Mouse (Mus musculus) midbrain, embryonic 14.5 days (tissue): ENCODE results near the gene Noct. TPM values are rescaled to one million over a fixed set of nuclear protein-coding genes. Genes with fewer than 3 reads are reported as not detected.

ENCODE experiments used
- ATAC-seq: fragments of 200-750 bp; cut with Nextera tagmentation; 2 replicates; pipeline ENCODE4 v1.8.0; 2017; ENCODE audit warnings: moderate number of reproducible peaks, moderate library complexity; ENCODE audit not compliant: low FRiP score, low TSS enrichment
- DNase-seq: peaks from one replicate; pipeline ENCODE4 v3.0.0-alpha.2; 2015
- H3K27ac ChIP-seq: fragments of 300-500 bp; sonication (generic); replicated peaks from 2 replicates; pipeline ENCODE4 v1.5.1; 2014; ENCODE audit warnings: mild to moderate bottlenecking, low read depth, low read length, moderate library complexity
- H3K27me3 ChIP-seq: fragments of 300-500 bp; sonication (generic); 2 replicates; pipeline ENCODE4 v1.6.1; 2014; ENCODE audit warnings: low read length, control low read depth, mixed read lengths; ENCODE audit not compliant: control insufficient read depth, insufficient read depth
- H3K36me3 ChIP-seq: fragments of 300-500 bp; sonication (generic); 2 replicates; pipeline ENCODE4 v1.6.1; 2014; ENCODE audit warnings: low read length, control low read depth; ENCODE audit not compliant: control insufficient read depth, insufficient read depth
- H3K4me1 ChIP-seq: fragments of 300-500 bp; sonication (generic); 2 replicates; pipeline ENCODE4 v1.6.1; 2014; ENCODE audit warnings: mild to moderate bottlenecking, antibody characterized with exemption, low read length, control low read depth; ENCODE audit not compliant: control insufficient read depth, insufficient read depth
- H3K4me2 ChIP-seq: fragments of 300-500 bp; sonication (generic); 2 replicates; pipeline ENCODE4 v1.6.1; 2014; ENCODE audit warnings: mild to moderate bottlenecking, low read length, moderate library complexity
- H3K4me3 ChIP-seq: fragments of 300-500 bp; sonication (generic); replicated peaks from 2 replicates; pipeline ENCODE4 v1.5.1; 2014; ENCODE audit warnings: low read depth, low read length
- H3K9ac ChIP-seq: fragments of 300-500 bp; sonication (generic); replicated peaks from 2 replicates; pipeline ENCODE4 v1.6.1; 2014; ENCODE audit warnings: mild to moderate bottlenecking, low read length, moderate library complexity
- H3K9me3 ChIP-seq: fragments of 300-500 bp; sonication (generic); 2 replicates; pipeline ENCODE4 v1.6.1; 2016; ENCODE audit warnings: low read length, control low read depth, mixed read lengths; ENCODE audit not compliant: control insufficient read depth
- WGBS: fragments of 180-500 bp; shearing (Covaris S2); extraction: QIAGEN DNeasy Blood & Tissue Kit; methylation state at CpG from one replicate; pipeline ENCODE4 v1.1.7; 2014; 5-methylcytosine and 5-hydroxymethylcytosine counted together
- polyA plus RNA-seq: library from polyadenylated mRNA; unstranded; fragments of >200 nt; fragmentation: Nextera tagmentation; extraction: Ambion mirVana; gene quantifications from 2 replicates; pipeline ENCODE4 v1.2.1, GENCODE M21; 2014

Gene Noct
- polyA plus RNA-seq, 1 experiment from 2014 or later: 31.7 TPM

DNA sequence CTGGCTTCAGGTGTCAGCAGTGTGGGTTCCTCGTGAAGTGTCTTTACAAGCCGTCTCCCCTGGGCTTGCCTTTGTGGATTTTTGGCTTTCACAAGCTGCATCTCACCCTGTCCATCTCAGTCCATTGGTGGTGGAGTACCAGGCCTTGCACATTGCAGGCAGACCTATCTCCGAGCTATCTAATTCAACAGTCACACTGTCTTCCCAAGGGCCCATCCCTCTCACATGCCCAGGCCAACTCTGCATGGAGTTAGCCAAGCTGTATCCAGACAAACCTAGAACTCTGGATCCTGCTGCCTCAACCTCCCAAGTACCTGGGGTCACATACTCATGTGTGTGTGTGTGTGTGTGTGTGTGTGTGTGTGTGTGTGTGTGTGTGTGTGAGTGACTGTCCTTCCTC, 15.3 kb downstream of the Noct start:
- Histone ChIP-seq H3K9me3 (no peaks in the 10 kb centered on the region), H3K36me3 (peaks cover 4% of the 10 kb centered on the region; the same call in 1 of the 2 replicates), H3K4me2 (no peak overlapping the region), H3K27ac (no peak overlapping the region), H3K27me3 (no peaks in the 10 kb centered on the region), H3K4me1 (no peaks in the 10 kb centered on the region), H3K9ac (no peak overlapping the region), H3K4me3 (no peak overlapping the region)
- no peak for ATAC-seq
- 95% methylated on average over 3 of the region's 3 CpGs for WGBS
- DNase-seq: no peak

GRCm38 (mm10) chr3:51247704-51248103, 23.5 kb downstream of the Noct start:
- 91% methylated on average over 16 of the region's 16 CpGs for WGBS
- H3K36me3 ChIP-seq: peaks cover 37% of the 10 kb centered on the region

DNA sequence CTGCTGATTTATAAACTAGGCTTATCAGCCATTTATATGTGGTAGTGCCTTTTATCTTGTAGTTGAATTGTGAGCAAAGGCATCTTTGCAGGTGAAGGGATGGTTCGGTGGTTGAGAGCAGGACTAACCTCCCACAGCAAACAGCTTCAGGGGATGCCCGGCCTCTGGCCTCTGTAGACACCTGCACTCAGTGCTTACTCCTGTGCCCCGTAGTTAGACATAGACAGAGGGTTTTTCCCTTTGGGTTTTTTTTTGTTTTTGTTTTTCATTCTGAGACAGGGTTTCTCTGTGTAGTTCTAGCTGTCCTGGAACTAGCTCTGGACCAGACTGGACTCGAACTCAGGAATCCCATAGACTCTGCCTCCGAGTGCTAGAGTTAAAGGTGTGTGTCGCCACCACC, 24.4 kb downstream of the Noct start:
- Histone ChIP-seq H3K9ac (no peak overlapping the region), H3K4me2 (no peak overlapping the region), H3K36me3 (peaks cover 45% of the 10 kb centered on the region), H3K9me3 (no peaks in the 10 kb centered on the region), H3K4me3 (no peak overlapping the region), H3K27ac (no peak overlapping the region), H3K27me3 (no peaks in the 10 kb centered on the region), H3K4me1 (no peaks in the 10 kb centered on the region)
- no peak for ATAC-seq
- 96% methylated on average over 6 of the region's 6 CpGs for WGBS
- no peak for DNase-seq

More at GRCm38 (mm10) chr3:51247704-51248103, 23.5 kb downstream of the Noct start:
- Histone ChIP-seq H3K4me2 (no peak overlapping the region), H3K9me3 (no peaks in the 10 kb centered on the region), H3K4me3 (no peak overlapping the region), H3K4me1 (no peaks in the 10 kb centered on the region), H3K27me3 (no peaks in the 10 kb centered on the region), H3K9ac (no peak overlapping the region), H3K27ac (no peak overlapping the region)
- no peak for DNase-seq
- ATAC-seq: no peak

DNA sequence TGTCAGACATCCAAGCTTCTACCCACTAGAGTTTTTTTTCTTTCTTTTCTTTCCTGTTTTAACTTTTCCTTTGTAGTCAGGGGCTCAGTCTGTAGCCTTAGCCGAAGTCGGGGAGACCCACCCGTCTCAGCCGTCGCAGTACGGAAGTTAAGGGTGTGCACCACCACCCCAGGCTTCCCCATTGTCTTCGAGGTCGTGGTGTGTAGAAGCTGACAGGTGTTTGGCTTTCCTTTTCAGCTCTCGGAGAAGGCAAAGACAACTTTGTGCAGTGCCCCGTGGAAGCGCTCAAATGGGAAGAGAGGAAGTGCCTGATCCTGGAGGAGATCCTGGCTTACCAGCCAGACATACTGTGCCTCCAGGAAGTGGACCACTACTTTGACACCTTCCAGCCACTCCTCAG, 25.2 kb downstream of the Noct start:
- ATAC-seq (no peak), DNase-seq (no peak)
- no peaks in the 10 kb centered on the region for H3K4me1 ChIP-seq
- H3K9ac ChIP-seq: no peak overlapping the region
- no peaks in the 10 kb centered on the region for H3K27me3 ChIP-seq
- H3K27ac ChIP-seq: no peak overlapping the region
- peaks cover 54% of the 10 kb centered on the region for H3K36me3 ChIP-seq
- 89% methylated on average over 11 of the region's 11 CpGs for WGBS
- no peak overlapping the region for H3K4me2 ChIP-seq
- no peaks in the 10 kb centered on the region for H3K9me3 ChIP-seq
- H3K4me3 ChIP-seq: no peak overlapping the region

DNA sequence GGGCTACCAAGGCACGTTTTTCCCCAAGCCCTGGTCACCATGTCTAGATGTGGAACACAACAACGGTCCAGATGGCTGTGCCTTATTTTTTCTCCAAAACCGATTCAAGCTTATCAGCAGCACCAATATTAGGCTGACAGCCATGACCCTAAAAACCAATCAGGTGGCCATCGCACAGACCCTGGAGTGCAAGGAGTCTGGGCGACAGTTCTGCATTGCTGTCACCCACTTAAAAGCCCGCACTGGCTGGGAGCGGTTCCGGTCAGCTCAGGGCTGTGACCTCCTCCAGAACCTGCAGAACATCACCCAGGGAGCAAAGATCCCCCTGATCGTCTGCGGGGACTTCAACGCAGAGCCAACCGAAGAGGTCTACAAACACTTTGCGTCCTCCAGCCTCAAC, 25.6 kb downstream of the Noct start:
- Histone ChIP-seq H3K4me1 (no peaks in the 10 kb centered on the region), H3K4me3 (no peak overlapping the region), H3K9ac (no peak overlapping the region), H3K36me3 (peaks cover 58% of the 10 kb centered on the region), H3K9me3 (no peaks in the 10 kb centered on the region), H3K4me2 (no peak overlapping the region), H3K27ac (no peak overlapping the region), H3K27me3 (no peaks in the 10 kb centered on the region)
- 95% methylated on average over 13 of the region's 13 CpGs for WGBS
- DNase-seq: no peak
- no peak for ATAC-seq

DNA sequence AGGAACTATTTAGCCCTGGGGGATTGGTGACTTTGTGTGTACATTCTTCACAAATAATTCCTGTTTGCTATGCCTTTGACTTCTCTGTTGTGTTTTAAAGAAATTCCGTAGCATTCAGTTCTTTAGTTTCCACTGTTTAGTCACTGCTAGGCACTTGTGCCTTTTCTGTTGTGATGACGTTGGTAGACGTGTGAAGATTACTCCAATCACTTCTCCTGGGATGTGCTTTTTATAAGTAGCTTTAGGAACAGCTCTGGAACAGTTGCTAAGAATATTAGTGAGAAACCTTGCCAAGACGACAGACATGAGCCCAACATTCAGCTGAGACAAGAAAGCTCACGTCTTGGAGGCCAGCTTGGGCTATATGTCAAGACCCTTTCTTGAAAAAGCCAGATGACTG, 26.8 kb downstream of the Noct start:
- Histone ChIP-seq H3K4me1 (no peaks in the 10 kb centered on the region), H3K9ac (no peak overlapping the region), H3K27me3 (no peaks in the 10 kb centered on the region), H3K4me3 (no peak overlapping the region), H3K9me3 (no peaks in the 10 kb centered on the region), H3K27ac (no peak overlapping the region), H3K4me2 (no peak overlapping the region), H3K36me3 (peaks cover 68% of the 10 kb centered on the region)
- DNase-seq: no peak
- ATAC-seq: no peak
- WGBS: 84% methylated on average over 5 of the region's 5 CpGs

DNA sequence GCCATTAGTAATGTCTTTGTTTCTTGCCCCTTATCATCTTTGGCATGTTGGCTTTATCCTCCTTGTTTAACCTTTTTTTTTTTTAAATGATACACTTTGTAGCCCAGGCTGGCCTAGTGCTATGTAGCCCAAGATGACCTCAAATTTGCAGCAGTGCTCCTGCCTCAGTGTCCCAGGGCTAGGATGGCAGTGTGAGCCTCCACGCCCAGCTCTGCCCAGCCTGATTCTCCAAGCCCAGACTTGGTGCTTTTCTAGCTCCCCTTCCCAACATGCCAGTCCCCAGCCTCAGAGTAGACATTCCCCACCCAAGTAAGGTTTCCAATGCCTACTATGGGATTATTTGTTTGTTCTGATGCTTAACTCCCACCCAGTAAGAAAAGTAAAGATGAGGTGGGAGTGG, 28.0 kb downstream of the Noct start:
- Histone ChIP-seq H3K9me3 (no peaks in the 10 kb centered on the region), H3K27ac (no peak overlapping the region), H3K4me1 (no peaks in the 10 kb centered on the region), H3K4me3 (no peak overlapping the region), H3K9ac (no peak overlapping the region), H3K36me3 (peaks cover 80% of the 10 kb centered on the region), H3K4me2 (no peak overlapping the region), H3K27me3 (no peaks in the 10 kb centered on the region)
- WGBS: 100% methylated on average over 1 of the region's 1 CpGs
- DNase-seq (no peak), ATAC-seq (no peak)

DNA sequence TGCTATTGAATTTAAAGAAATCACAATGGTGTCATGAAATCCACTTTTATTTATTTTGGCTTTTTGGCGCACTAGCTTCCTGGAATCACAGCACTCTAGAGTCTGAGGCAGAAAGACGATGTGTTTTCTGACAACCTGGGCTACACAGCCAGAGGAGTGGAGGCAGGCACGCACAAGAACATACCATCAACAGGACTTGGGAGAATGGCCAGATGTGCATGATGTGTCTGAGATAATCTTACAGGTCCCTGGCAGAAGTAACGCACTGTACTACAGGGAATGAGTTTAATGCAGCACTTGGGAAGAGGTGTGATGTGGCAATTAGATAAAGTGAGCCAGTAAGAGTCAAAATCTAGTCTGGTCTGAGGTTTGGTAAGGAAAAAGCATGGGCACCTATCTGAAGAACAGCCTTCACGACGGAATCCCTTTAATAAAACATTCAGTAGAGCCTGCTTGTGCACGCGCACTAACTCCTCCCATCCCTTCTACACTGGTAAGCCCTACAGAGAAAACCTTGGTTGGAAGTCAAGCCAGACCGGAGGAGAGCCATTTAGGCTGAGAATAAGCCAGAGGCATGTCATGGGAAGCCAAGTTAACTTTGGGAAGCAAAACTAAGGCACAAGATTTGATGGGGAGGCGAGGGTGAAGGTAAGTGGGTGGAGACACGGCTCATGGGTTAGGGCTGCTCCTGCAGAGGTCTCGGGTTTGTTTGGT, 28.6 kb downstream of the Noct start:
- no peak for DNase-seq
- Histone ChIP-seq H3K9me3 (no peaks in the 10 kb centered on the region), H3K36me3 (peaks cover 82% of the 10 kb centered on the region), H3K9ac (no peak overlapping the region), H3K27ac (no peak overlapping the region), H3K4me3 (no peak overlapping the region), H3K4me2 (no peak overlapping the region), H3K4me1 (no peaks in the 10 kb centered on the region), H3K27me3 (no peaks in the 10 kb centered on the region)
- 94% methylated on average over 12 of the region's 12 CpGs for WGBS
- ATAC-seq: no peak

DNA sequence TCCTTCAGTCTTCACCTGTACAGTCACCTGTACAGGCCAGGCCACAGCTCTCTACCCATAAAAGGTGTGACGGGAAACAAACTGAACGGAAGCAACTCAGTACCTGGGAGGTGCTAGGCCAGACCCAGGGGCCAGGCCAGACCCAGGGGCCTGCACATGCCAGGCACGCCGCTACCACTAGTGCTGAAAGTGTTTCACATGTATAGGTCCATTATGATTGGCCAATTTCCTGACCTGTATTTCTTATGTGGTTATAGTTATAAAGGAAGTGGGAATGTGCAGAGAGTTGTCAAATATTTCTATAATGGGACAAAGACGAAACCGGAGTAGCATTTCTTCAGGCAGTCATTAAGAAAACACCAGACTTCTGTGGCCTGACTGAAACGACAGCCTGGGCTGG, 30.5 kb downstream of the Noct start:
- Histone ChIP-seq H3K9me3 (no peaks in the 10 kb centered on the region), H3K27ac (no peak overlapping the region), H3K36me3 (peaks cover 90% of the 10 kb centered on the region), H3K4me1 (no peaks in the 10 kb centered on the region), H3K27me3 (no peaks in the 10 kb centered on the region), H3K4me2 (no peak overlapping the region), H3K9ac (no peak overlapping the region), H3K4me3 (no peak overlapping the region)
- ATAC-seq (no peak), DNase-seq (no peak)
- WGBS: 96% methylated on average over 7 of the region's 7 CpGs
